Mouse (Mus musculus): ENCODE results near the gene Atp5g1.

GRCm38 (mm10) chr11:96064521-96065214, 10.8 kb downstream of the Atp5g1 start:
- TF ChIP-seq GATA1 (IDR thresholded peaks at IDR 0.05; ENCODE audit: borderline replicate concordance, low read length): no peak
- no peak for TF ChIP-seq FLI1 (IDR thresholded peaks at IDR 0.05; ENCODE audit: low read length)
